Mouse (Mus musculus) liver, postnatal 0 days (tissue): Measurements from ENCODE around the gene Lhx3. TPM values are rescaled to one million over a fixed set of nuclear protein-coding genes. Genes with fewer than 3 reads are reported as not detected.

Experiments
- ATAC-seq: fragments of 200-750 bp; cut with Nextera tagmentation; 2 replicates; pipeline ENCODE4 v1.8.0; 2017; ENCODE audit warnings: mild to moderate bottlenecking, moderate library complexity
- DNase-seq: peaks from one replicate; pipeline ENCODE4 v3.0.0-alpha.2; 2016
- H3K27ac ChIP-seq: fragments of 300-500 bp; sonication (generic); 2 replicates; pipeline ENCODE4 v1.5.1; 2014; ENCODE audit warnings: antibody characterized with exemption, moderate library complexity, mild to moderate bottlenecking, low read depth
- H3K27me3 ChIP-seq: fragments of 300-500 bp; sonication (generic); 2 replicates; pipeline ENCODE4 v1.6.1; 2014; ENCODE audit warnings: low read length, control low read depth, mixed read lengths; ENCODE audit not compliant: insufficient read depth
- H3K36me3 ChIP-seq: fragments of 300-500 bp; sonication (generic); replicated peaks from 2 replicates; pipeline ENCODE4 v1.6.1; 2014; ENCODE audit warnings: mild to moderate bottlenecking, control low read depth, low read length, moderate library complexity, mixed read lengths; ENCODE audit not compliant: insufficient read depth
- H3K4me1 ChIP-seq: fragments of 300-500 bp; sonication (generic); 2 replicates; pipeline ENCODE4 v1.6.1; 2014; ENCODE audit warnings: antibody characterized with exemption, mild to moderate bottlenecking, control low read depth; ENCODE audit not compliant: insufficient read depth
- H3K4me2 ChIP-seq: fragments of 300-500 bp; sonication (generic); 2 replicates; pipeline ENCODE4 v1.6.1; 2014; ENCODE audit warnings: low read depth, mild to moderate bottlenecking, low read length, moderate library complexity, mixed read lengths
- H3K4me3 ChIP-seq: fragments of 300-500 bp; sonication (generic); 2 replicates; pipeline ENCODE4 v1.5.1; 2014; ENCODE audit warnings: low read depth, low read length
- H3K9ac ChIP-seq: fragments of 300-500 bp; sonication (generic); replicated peaks from 2 replicates; pipeline ENCODE4 v1.6.1; 2014; ENCODE audit warnings: mild to moderate bottlenecking, moderate library complexity
- H3K9me3 ChIP-seq: fragments of 300-500 bp; sonication (generic); 2 replicates; pipeline ENCODE4 v1.6.1; 2016; ENCODE audit warnings: mild to moderate bottlenecking, control low read depth, low read length, mixed read lengths
- CTCF ChIP-seq: sonication (generic); IDR thresholded peaks from 2 replicates; pipeline ENCODE4 v1.5.1; 2016; ENCODE audit warnings: antibody characterized with exemption, low read depth
- EP300 ChIP-seq: IDR thresholded peaks from 2 replicates; pipeline ENCODE4 v1.6.1; 2016; ENCODE audit warnings: antibody characterized with exemption, low read depth, mild to moderate bottlenecking
- WGBS: fragments of 180-500 bp; shearing (Covaris S2); extraction: QIAGEN DNeasy Blood & Tissue Kit; methylation state at CpG from one replicate; pipeline ENCODE4 v1.1.7; 2014; ENCODE audit not compliant: insufficient replicate concordance; 5-methylcytosine and 5-hydroxymethylcytosine counted together
- polyA plus RNA-seq: library from polyadenylated mRNA; unstranded; fragments of >200 nt; fragmentation: Nextera tagmentation; extraction: Ambion mirVana; gene quantifications from 2 replicates; pipeline ENCODE4 v1.2.1, GENCODE M21; 2015

Gene Lhx3
- polyA plus RNA-seq, 1 experiment from 2014 or later: not detected

- WGBS: 56% methylated on average over 3 of the region's 3 CpGs
- no peaks in the 10 kb centered on the region for H3K36me3 ChIP-seq
- no peak overlapping the region for H3K27ac ChIP-seq
- TF ChIP-seq CTCF (no peak), EP300 (no peak)
- ATAC-seq (no peak), DNase-seq (no peak)
- H3K4me3 ChIP-seq: no peak overlapping the region
- 0 out of 2 replicates have a peak, but pooled peaks cover 5% of the 10 kb centered on the region for H3K4me1 ChIP-seq
- H3K9ac ChIP-seq: no peak overlapping the region
- H3K4me2 ChIP-seq: no peak overlapping the region
- H3K27me3 ChIP-seq: 0 out of 2 replicates have a peak, but pooled peaks cover 3% of the 10 kb centered on the region
- no peaks in the 10 kb centered on the region for H3K9me3 ChIP-seq
These were observed 52.4 kb downstream of the Lhx3 start for GRCm38 (mm10) chr2:26155737-26156136.

GRCm38 (mm10) chr2:26154586-26154985, 53.5 kb downstream of the Lhx3 start:
- peak; percentile 82 for ATAC-seq
- no peak overlapping the region for H3K9ac ChIP-seq
- H3K4me2 ChIP-seq: no peak overlapping the region
- 0 out of 2 replicates have a peak, but pooled peaks cover 3% of the 10 kb centered on the region for H3K27me3 ChIP-seq
- H3K9me3 ChIP-seq: no peaks in the 10 kb centered on the region
- 36% methylated on average over 5 of the region's 5 CpGs for WGBS
- TF ChIP-seq CTCF (no peak), EP300 (peak; percentile 84)
- no peak for DNase-seq
- 0 out of 2 replicates have a peak, but pooled peaks cover 5% of the 10 kb centered on the region for H3K4me1 ChIP-seq
- H3K36me3 ChIP-seq: no peaks in the 10 kb centered on the region
- H3K4me3 ChIP-seq: no peak overlapping the region
- H3K27ac ChIP-seq: no peak overlapping the region

GRCm38 (mm10) chr2:26153909-26154340, 54.2 kb downstream of the Lhx3 start:
- Histone ChIP-seq H3K36me3 (no peaks in the 10 kb centered on the region), H3K27ac (no peak overlapping the region), H3K9ac (no peak overlapping the region), H3K4me1 (0 out of 2 replicates have a peak, but pooled peaks cover 5% of the 10 kb centered on the region), H3K9me3 (no peaks in the 10 kb centered on the region), H3K27me3 (0 out of 2 replicates have a peak, but pooled peaks cover 3% of the 10 kb centered on the region), H3K4me3 (no peak overlapping the region), H3K4me2 (no peak overlapping the region)
- WGBS: 12% methylated on average over 4 of the region's 4 CpGs
- TF ChIP-seq EP300 (no peak), CTCF (peak; percentile 88)
- peak; percentile 35 for DNase-seq
- ATAC-seq: peak; percentile 73

- no peaks in the 10 kb centered on the region for H3K9me3 ChIP-seq
- 34% methylated on average over 4 of the region's 4 CpGs for WGBS
- ATAC-seq: no peak
- H3K27ac ChIP-seq: no peak overlapping the region
- H3K4me2 ChIP-seq: no peak overlapping the region
- TF ChIP-seq EP300: no peak
- peak; percentile 66 for TF ChIP-seq CTCF
- H3K27me3 ChIP-seq: 0 out of 2 replicates have a peak, but pooled peaks cover 3% of the 10 kb centered on the region
- H3K4me3 ChIP-seq: no peak overlapping the region
- DNase-seq: peak; percentile 70
- no peaks in the 10 kb centered on the region for H3K36me3 ChIP-seq
- 0 out of 2 replicates have a peak, but pooled peaks cover 5% of the 10 kb centered on the region for H3K4me1 ChIP-seq
- H3K9ac ChIP-seq: no peak overlapping the region
These were observed 54.8 kb downstream of the Lhx3 start for GRCm38 (mm10) chr2:26153295-26153694.

Other genes starting within 250 kb of the Lhx3 start
- 3.1 and 3.3 TPM in 2 replicates for gene Camsap1, start 225.0 kb downstream of the Lhx3 start, polyA plus RNA-seq
- gene Ubac1, start 186.5 kb downstream of the Lhx3 start, polyA plus RNA-seq: 175 and 183 TPM in 2 replicates
- gene Nacc2, start 85.1 kb downstream of the Lhx3 start, polyA plus RNA-seq: 3.9 and 4.9 TPM in 2 replicates
- 3.7 and 4.1 TPM in 2 replicates for gene Qsox2, start 29.2 kb upstream of the Lhx3 start, polyA plus RNA-seq
- 0.01 TPM in 1 of 2 replicates, not detected in the other for gene Ccdc187, start 86.3 kb upstream of the Lhx3 start, polyA plus RNA-seq
- gene Gpsm1, start 107.2 kb upstream of the Lhx3 start, polyA plus RNA-seq: 1.9 TPM in 2 replicates
- gene Dnlz, start 143.8 kb upstream of the Lhx3 start, polyA plus RNA-seq: 7.5 and 7.9 TPM in 2 replicates
- gene Card9, start 152.6 kb upstream of the Lhx3 start, polyA plus RNA-seq: 2.1 and 2.2 TPM in 2 replicates
- gene Snapc4, start 172.4 kb upstream of the Lhx3 start, polyA plus RNA-seq: 5.0 and 5.5 TPM in 2 replicates
- gene Entr1, start 181.0 kb upstream of the Lhx3 start, polyA plus RNA-seq: 28.0 and 29.0 TPM in 2 replicates
- gene Pmpca, start 181.1 kb upstream of the Lhx3 start, polyA plus RNA-seq: 38.8 and 41.3 TPM in 2 replicates
- gene Inpp5e, start 200.9 kb upstream of the Lhx3 start, polyA plus RNA-seq: 3.3 and 3.4 TPM in 2 replicates
- 7.8 and 8.0 TPM in 2 replicates for gene Sec16a, start 236.9 kb upstream of the Lhx3 start, polyA plus RNA-seq